Mouse (Mus musculus) myocyte (in vitro differentiated cells): ENCODE measurements at regions not wholly inside any gene's neighbourhood (a gene's known extent, or its start where the extent isn't known, plus 50 kb on each side); places are given as distances from the start of the nearest gene placed in this dataset.

Source experiments
- H3K27me3 ChIP-seq: one replicate; pipeline ENCODE4 v1.6.1; 2011; ENCODE audit not compliant: control insufficient read depth, insufficient read depth, insufficient read length
- H3K36me3 ChIP-seq: one replicate; pipeline ENCODE4 v1.6.1; 2011; ENCODE audit not compliant: control insufficient read depth, insufficient read depth
- H3K4me2 ChIP-seq: one replicate; pipeline ENCODE4 v1.6.1; 2011; ENCODE audit warnings: low read depth, control low read depth
- H3K4me3 ChIP-seq: one replicate; pipeline ENCODE4 v1.5.1; 2011; ENCODE audit warnings: mild to moderate bottlenecking, control low read depth, moderate library complexity
- H3K79me2 ChIP-seq: one replicate; pipeline ENCODE4 v1.6.1; 2011; ENCODE audit not compliant: control insufficient read depth, insufficient read depth
- H3ac ChIP-seq: one replicate; pipeline ENCODE4 v1.6.1; 2011; ENCODE audit not compliant: control insufficient read depth, insufficient read length
- CEBPB ChIP-seq: IDR thresholded peaks from 2 replicates; pipeline ENCODE4 v1.6.1; 2011; ENCODE audit warnings: mild to moderate bottlenecking, moderate library complexity; ENCODE audit not compliant: poor library complexity, insufficient read depth, severe bottlenecking
- E2F4 ChIP-seq: IDR thresholded peaks from one replicate; pipeline ENCODE4 v1.6.1; 2011; ENCODE audit warnings: mild to moderate bottlenecking, control low read depth, moderate library complexity; ENCODE audit not compliant: insufficient read depth
- MAX ChIP-seq: IDR thresholded peaks from one replicate; pipeline ENCODE4 v1.6.1; 2011; ENCODE audit warnings: low read depth, mild to moderate bottlenecking, control low read depth
- MYOD1 ChIP-seq, 3 experiments: IDR thresholded peaks; one replicate each; pipeline ENCODE4 v1.6.1; 2011; ENCODE audit warnings: control low read depth in 2 of 3, low read depth in 2 of 3, mild to moderate bottlenecking in 2 of 3, moderate library complexity in 1 of 3; ENCODE audit not compliant: insufficient read length in 2 of 3, control insufficient read depth in 1 of 3
- MYOG ChIP-seq, 3 experiments: IDR thresholded peaks; one replicate each; pipeline ENCODE4 v1.6.1; 2011; ENCODE audit warnings: control low read depth in 2 of 3, low read depth in 2 of 3, mild to moderate bottlenecking in 2 of 3; ENCODE audit not compliant: insufficient read length in 2 of 3, control insufficient read depth in 1 of 3, insufficient read depth in 1 of 3
- POLR2A ChIP-seq: IDR thresholded peaks from one replicate; pipeline ENCODE4 v1.6.1; 2011; ENCODE audit warnings: low read depth, mild to moderate bottlenecking, control low read depth, moderate library complexity; ENCODE audit not compliant: insufficient read length
- POLR2AphosphoS2 ChIP-seq: IDR thresholded peaks from one replicate; pipeline ENCODE4 v1.6.1; 2011; ENCODE audit warnings: low read depth, control low read depth; ENCODE audit not compliant: insufficient read length
- REST ChIP-seq: IDR thresholded peaks from one replicate; pipeline ENCODE4 v1.6.1; 2011; ENCODE audit warnings: mild to moderate bottlenecking, control low read depth, moderate library complexity; ENCODE audit not compliant: insufficient read depth, insufficient read length
- SRF ChIP-seq: IDR thresholded peaks from one replicate; pipeline ENCODE4 v1.6.1; 2011; ENCODE audit warnings: low read depth; ENCODE audit not compliant: control insufficient read depth, insufficient read length
- TCF12 ChIP-seq: IDR thresholded peaks from one replicate; pipeline ENCODE4 v1.6.1; 2011; ENCODE audit warnings: mild to moderate bottlenecking, control low read depth; ENCODE audit not compliant: poor library complexity, insufficient read depth, severe bottlenecking
- TCF3 ChIP-seq: IDR thresholded peaks from one replicate; pipeline ENCODE4 v1.6.1; 2011; ENCODE audit warnings: low read depth, control low read depth; ENCODE audit not compliant: insufficient read length
- USF1 ChIP-seq: IDR thresholded peaks from one replicate; pipeline ENCODE4 v1.6.1; 2011; ENCODE audit warnings: low read depth, mild to moderate bottlenecking, control low read depth, moderate library complexity

DNA sequence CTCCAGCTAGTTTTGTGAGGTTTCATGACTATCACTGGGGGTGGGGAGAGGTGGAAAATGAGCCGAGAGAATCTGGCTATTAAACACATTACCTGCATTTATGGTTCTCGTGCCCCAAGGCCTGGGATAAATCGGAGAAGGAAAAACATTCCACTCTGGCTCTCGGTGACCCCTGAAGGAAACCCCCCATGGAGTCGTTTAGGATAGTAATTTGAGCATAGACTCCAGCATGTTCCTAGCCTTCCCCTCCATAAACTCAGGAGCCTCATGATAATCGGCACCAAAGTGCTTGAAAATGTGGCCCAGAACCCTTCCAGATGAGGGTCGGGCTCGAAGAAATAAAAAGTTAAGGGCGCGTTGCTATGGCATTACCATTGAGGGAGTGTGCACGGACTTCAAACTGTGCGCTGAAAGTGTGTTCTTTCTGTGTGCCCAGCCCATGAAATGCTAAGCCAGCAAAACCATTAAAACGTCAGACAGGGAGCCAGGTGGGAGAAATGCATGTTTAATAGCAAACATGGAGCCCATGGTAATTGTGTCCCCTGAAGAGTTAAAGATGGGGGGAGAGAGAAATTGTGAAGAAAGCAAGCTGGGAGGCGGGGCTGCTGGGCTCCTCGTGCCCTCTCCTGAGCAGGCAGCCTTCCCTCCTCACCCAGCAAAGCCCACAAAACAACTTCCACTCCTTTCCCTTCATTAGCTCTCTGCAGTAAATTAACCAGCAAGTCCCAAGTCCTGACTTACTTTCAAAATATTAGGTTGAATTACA is 64.1 kb upstream of the Sall1 start:
- Histone ChIP-seq H3K79me2 (no peaks in the 10 kb centered on the region), H3K4me2 (no peak overlapping the region), H3ac (no peak overlapping the region), H3K36me3 (no peaks in the 10 kb centered on the region), H3K4me3 (no peak overlapping the region), H3K27me3 (no peaks in the 10 kb centered on the region)
- TF ChIP-seq REST, result no peak
- no peak for TF ChIP-seq POLR2AphosphoS2
- no peak for TF ChIP-seq E2F4
- no peak for TF ChIP-seq TCF12
- no peak for TF ChIP-seq TCF3
- no peak for TF ChIP-seq MYOD1 (IDR thresholded peaks at IDR 0.05; ENCODE audit: control insufficient read depth in 1 of 3, insufficient read length in 2 of 3, low read depth in 2 of 3)
- TF ChIP-seq USF1, result no peak
- TF ChIP-seq CEBPB, result no peak
- no peak for TF ChIP-seq POLR2A
- no peak for TF ChIP-seq MYOG (IDR thresholded peaks at IDR 0.05; ENCODE audit: control insufficient read depth in 1 of 3, insufficient read depth in 1 of 3, insufficient read length in 2 of 3, low read depth in 2 of 3)
- TF ChIP-seq MAX, result no peak
- no peak for TF ChIP-seq SRF

DNA sequence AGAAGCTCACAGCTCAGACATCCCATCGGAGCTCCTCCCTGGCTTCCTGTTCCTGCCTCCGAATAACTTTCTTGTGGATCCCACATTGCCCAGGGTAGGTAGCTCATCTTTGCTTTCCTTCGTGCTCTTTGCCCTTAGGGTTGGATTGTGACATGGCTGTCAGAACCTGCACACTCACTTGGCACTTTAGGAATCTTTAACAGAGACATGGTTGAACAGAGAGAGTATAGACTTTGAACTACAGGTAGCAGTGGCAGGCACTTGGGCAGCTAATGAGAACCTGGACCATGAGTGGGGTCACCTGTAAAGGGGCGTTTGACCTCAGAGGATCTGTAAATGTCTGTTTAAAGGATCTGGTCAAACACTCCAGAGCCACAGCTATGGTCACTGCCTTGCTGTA is 62.4 kb upstream of the Sall1 start:
- no peaks in the 10 kb centered on the region for H3K27me3 ChIP-seq
- no peak overlapping the region for H3ac ChIP-seq
- no peak overlapping the region for H3K4me2 ChIP-seq
- no peak overlapping the region for H3K4me3 ChIP-seq
- TF ChIP-seq TCF3, result no peak
- no peak for TF ChIP-seq MYOG (IDR thresholded peaks at IDR 0.05; ENCODE audit: control insufficient read depth in 1 of 3, insufficient read depth in 1 of 3, insufficient read length in 2 of 3, low read depth in 2 of 3)
- no peak for TF ChIP-seq POLR2A
- no peaks in the 10 kb centered on the region for H3K79me2 ChIP-seq
- no peaks in the 10 kb centered on the region for H3K36me3 ChIP-seq

DNA sequence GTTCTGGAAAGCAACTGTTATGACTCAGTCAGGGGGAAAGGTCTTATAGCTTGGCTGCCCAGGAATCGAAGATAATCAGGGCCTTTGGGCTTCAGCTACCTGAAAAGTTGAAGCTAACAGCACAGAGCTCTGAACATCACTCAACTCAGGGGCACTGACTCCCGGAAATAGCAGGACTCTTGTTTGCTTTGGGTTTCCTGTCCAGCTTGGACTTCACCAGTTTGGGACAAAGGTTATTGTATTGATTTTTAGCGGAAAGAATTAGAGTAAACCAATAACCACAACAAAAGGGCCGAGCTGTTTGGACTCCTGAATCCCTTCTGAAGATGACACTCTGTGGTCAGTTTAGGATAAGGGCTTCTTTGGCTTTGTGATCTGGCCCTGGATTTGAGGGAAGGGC is 53.4 kb upstream of the Sall1 start:
- H3K36me3 ChIP-seq, result no peaks in the 10 kb centered on the region
- H3K4me2 ChIP-seq, result no peak overlapping the region
- no peak for TF ChIP-seq MYOD1 (IDR thresholded peaks at IDR 0.05; ENCODE audit: control insufficient read depth in 1 of 3, insufficient read length in 2 of 3, low read depth in 2 of 3)
- no peak for TF ChIP-seq USF1
- no peak for TF ChIP-seq POLR2A
- no peak for TF ChIP-seq CEBPB
- TF ChIP-seq SRF, result no peak
- TF ChIP-seq REST, result no peak
- TF ChIP-seq E2F4, result no peak
- no peaks in the 10 kb centered on the region for H3K79me2 ChIP-seq
- no peak overlapping the region for H3K4me3 ChIP-seq
- H3K27me3 ChIP-seq, result no peaks in the 10 kb centered on the region
- no peak overlapping the region for H3ac ChIP-seq
